Mouse (Mus musculus) liver, embryonic 15.5 days (tissue): ENCODE results near the gene Specc1. TPM values are rescaled to one million over a fixed set of nuclear protein-coding genes. Genes with fewer than 3 reads are reported as not detected.

ENCODE experiments used
- ATAC-seq: fragments of 200-750 bp; cut with Nextera tagmentation; 2 replicates; pipeline ENCODE4 v1.8.0; 2017; ENCODE audit warnings: moderate number of reproducible peaks, mild to moderate bottlenecking, moderate library complexity; ENCODE audit not compliant: insufficient read depth
- H3K27ac ChIP-seq: fragments of 300-500 bp; sonication (generic); replicated peaks from 2 replicates; pipeline ENCODE4 v1.5.1; 2015; ENCODE audit warnings: mild to moderate bottlenecking, inconsistent platforms
- H3K27me3 ChIP-seq: fragments of 300-500 bp; sonication (generic); 2 replicates; pipeline ENCODE4 v1.6.1; 2015; ENCODE audit warnings: mild to moderate bottlenecking, inconsistent platforms
- H3K36me3 ChIP-seq: fragments of 300-500 bp; sonication (generic); replicated peaks from 2 replicates; pipeline ENCODE4 v1.6.1; 2015; ENCODE audit warnings: moderate library complexity, mild to moderate bottlenecking, inconsistent platforms
- H3K4me1 ChIP-seq: fragments of 300-500 bp; sonication (generic); replicated peaks from 2 replicates; pipeline ENCODE4 v1.6.1; 2015; ENCODE audit warnings: inconsistent platforms
- H3K4me2 ChIP-seq: fragments of 300-500 bp; sonication (generic); 2 replicates; pipeline ENCODE4 v1.6.1; 2015; ENCODE audit warnings: moderate library complexity, mild to moderate bottlenecking, inconsistent platforms
- H3K4me3 ChIP-seq: fragments of 300-500 bp; sonication (generic); replicated peaks from 2 replicates; pipeline ENCODE4 v1.5.1; 2015; ENCODE audit warnings: mild to moderate bottlenecking, inconsistent platforms
- H3K9ac ChIP-seq: fragments of 300-500 bp; sonication (generic); 2 replicates; pipeline ENCODE4 v1.6.1; 2015; ENCODE audit warnings: moderate library complexity, mild to moderate bottlenecking, inconsistent platforms
- H3K9me3 ChIP-seq: fragments of 300-500 bp; sonication (generic); replicated peaks from 2 replicates; pipeline ENCODE4 v1.6.1; 2016; ENCODE audit warnings: inconsistent platforms
- WGBS: fragments of 180-500 bp; shearing (Covaris S2); methylation state at CpG from one replicate; pipeline ENCODE4 v1.1.7; 2015; ENCODE audit warnings: mixed read lengths; ENCODE audit not compliant: insufficient replicate concordance; 5-methylcytosine and 5-hydroxymethylcytosine counted together
- polyA plus RNA-seq: library from polyadenylated mRNA; unstranded; fragments of >200 nt; fragmentation: Nextera tagmentation; extraction: Ambion mirVana; gene quantifications from 2 replicates; pipeline ENCODE4 v1.2.1, GENCODE M21; 2015

Gene Specc1
- polyA plus RNA-seq, 1 experiment from 2014 or later = 54.4 TPM

DNA sequence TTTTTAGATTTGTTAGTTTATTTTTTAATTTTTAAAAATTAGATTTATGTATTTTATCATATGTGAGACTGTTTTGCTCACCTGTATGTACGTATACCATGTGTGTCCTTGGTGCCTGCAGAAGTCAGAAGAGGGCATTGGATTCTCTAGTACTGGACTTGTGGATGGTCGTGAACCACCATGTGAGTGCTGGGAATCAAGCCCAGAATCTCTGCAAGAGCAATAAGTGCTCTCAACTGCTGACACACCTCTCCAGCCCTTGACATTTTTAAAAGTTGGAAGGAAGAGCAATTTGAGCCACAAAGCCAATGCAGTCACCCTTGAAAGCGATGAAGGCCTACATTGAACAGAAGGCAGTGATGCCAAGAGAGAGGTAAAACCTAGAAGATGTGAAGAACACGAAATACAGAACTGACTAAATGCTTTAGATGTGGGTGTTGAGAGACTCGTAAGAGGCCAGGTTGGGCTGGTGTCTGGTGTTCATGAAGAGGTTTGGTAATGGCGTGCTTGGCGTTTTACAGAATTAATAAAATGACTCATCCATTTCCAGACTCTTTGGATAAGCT, 117.1 kb downstream of the Specc1 start:
- 89% methylated on average over 7 of the region's 7 CpGs for WGBS
- no peak for ATAC-seq
- 0 out of 2 replicates have a peak, but pooled peaks cover 8% of the 10 kb centered on the region for H3K27me3 ChIP-seq
- no peak overlapping the region for H3K4me2 ChIP-seq
- no peak overlapping the region for H3K4me3 ChIP-seq
- no peaks in the 10 kb centered on the region for H3K9me3 ChIP-seq
- no peak overlapping the region for H3K9ac ChIP-seq
- peaks cover 28% of the 10 kb centered on the region for H3K4me1 ChIP-seq
- no peak overlapping the region for H3K27ac ChIP-seq
- H3K36me3 ChIP-seq = 0 out of 2 replicates have a peak, but pooled peaks cover 3% of the 10 kb centered on the region

DNA sequence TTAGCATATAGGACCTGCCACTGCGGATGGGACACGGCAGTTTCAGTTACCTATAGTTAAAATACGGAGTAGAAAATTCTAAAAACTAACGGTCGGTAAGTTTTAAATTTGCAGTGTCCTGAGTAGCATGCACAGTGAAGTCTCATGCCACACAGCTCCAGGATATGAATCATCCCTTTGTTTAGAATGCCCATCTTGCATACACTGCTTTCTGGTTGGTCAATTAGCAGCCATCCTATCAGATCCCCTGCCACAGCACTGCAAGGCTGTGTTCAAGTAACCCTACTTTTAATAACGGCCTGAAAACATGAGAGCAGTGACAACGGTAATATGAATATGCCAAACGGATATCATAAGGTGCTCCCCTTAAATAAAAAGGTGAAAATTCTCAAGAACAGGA, 118.0 kb downstream of the Specc1 start:
- Histone ChIP-seq H3K27me3 (0 out of 2 replicates have a peak, but pooled peaks cover 9% of the 10 kb centered on the region), H3K9me3 (no peaks in the 10 kb centered on the region), H3K4me2 (no peak overlapping the region), H3K4me3 (no peak overlapping the region), H3K27ac (no peak overlapping the region), H3K36me3 (0 out of 2 replicates have a peak, but pooled peaks cover 3% of the 10 kb centered on the region), H3K9ac (no peak overlapping the region), H3K4me1 (peaks cover 26% of the 10 kb centered on the region)
- 84% methylated on average over 8 of the region's 8 CpGs for WGBS
- no peak for ATAC-seq

DNA sequence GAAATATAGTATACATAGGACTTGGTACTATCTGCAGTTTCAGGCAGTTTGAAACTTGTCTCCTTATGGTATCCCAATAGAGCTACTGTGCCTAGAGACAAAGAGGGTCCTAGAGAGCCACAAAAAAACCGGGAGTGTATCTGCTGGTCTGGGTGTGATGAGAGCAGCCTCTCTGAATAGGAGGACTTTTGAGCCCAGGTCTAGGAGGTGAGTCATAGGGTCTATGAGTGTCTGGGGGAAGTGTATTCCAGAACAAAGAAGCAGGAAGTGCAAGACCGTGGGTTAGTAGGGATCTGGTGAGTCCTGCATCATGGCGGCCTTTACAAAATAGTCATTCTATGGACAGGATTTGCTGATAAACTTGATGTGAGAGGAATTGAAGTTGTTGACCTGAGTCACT, 118.5 kb downstream of the Specc1 start:
- H3K4me3 ChIP-seq = no peak overlapping the region
- H3K27ac ChIP-seq = no peak overlapping the region
- 0 out of 2 replicates have a peak, but pooled peaks cover 9% of the 10 kb centered on the region for H3K27me3 ChIP-seq
- ATAC-seq = no peak
- 70% methylated on average over 3 of the region's 3 CpGs for WGBS
- H3K9me3 ChIP-seq = no peaks in the 10 kb centered on the region
- H3K4me1 ChIP-seq = peaks cover 26% of the 10 kb centered on the region
- H3K4me2 ChIP-seq = no peak overlapping the region
- H3K36me3 ChIP-seq = 0 out of 2 replicates have a peak, but pooled peaks cover 3% of the 10 kb centered on the region
- H3K9ac ChIP-seq = no peak overlapping the region

DNA sequence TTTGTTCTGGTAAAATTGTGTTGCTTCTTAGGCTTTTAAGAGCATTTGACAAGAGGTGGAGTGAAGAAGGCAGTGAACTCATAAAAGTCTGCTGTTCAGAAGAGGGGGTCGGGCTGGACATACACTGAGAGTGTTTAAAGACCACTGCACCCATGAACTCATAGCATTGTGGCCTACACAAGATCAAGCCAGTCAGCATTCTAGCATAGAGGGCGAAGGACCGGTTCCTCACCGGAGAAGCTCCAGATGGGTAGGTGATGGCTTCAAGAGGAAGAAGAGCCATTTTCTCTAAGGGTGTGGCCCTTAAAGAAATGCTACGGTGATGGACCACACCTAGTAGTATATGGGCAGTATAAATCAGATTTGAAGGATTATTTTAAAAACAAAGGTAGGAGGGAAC, 119.0 kb downstream of the Specc1 start:
- H3K9me3 ChIP-seq = no peaks in the 10 kb centered on the region
- WGBS = 84% methylated on average over 5 of the region's 5 CpGs

DNA sequence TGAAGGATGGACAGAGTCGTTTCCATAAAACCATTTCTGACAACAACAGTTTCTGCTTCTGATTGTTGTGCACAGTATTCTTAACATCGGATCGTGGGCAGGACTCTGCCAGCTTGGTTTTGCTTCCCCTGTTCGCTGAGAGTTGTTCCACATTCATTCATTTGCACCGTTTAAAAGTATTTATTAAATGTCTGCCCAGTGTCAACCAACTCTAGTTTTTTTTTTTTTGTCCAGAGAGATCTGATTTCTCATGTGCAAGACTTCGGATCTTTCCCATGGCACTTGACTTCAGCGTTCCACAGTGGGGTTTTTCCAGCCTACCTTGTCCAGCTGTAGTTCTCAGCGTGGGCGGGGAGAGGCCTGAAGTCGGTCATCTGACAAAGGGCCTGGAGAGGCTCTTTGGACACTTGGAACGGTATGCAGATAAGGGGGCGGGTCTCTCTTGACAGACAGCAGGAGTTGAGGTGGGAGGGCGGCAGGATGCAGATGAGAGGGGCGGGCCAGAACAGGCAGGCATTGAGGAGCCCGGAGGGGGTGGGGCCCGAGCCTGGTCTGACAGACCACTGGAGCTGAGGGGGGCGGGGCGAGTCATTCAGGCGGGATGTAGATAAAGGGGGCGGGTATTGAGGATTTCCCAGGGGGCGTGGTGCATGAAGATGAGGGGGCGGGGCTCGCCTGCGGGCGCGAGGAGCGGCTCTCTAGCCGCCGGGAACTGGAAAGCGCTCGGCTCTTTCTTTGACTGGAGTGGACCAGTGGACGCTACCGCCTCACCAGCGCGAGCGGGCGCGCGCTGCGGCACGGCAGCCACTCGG, 120.0 kb downstream of the Specc1 start:
- Histone ChIP-seq H3K9me3 (no peaks in the 10 kb centered on the region), H3K4me2 (peak overlapping the region; percentile 100), H3K27me3 (0 out of 2 replicates have a peak, but pooled peaks cover 9% of the 10 kb centered on the region), H3K9ac (peak overlapping the region; percentile 71), H3K36me3 (no peaks in the 10 kb centered on the region), H3K27ac (peak overlapping the region; percentile 77), H3K4me1 (peaks cover 26% of the 10 kb centered on the region), H3K4me3 (peak overlapping the region; percentile 71)
- peak; percentile 93 for ATAC-seq
- 7% methylated on average over 41 of the region's 42 CpGs for WGBS

More for the DNA sequence above, 119.0 kb downstream of the Specc1 start:
- H3K4me1 ChIP-seq = peaks cover 26% of the 10 kb centered on the region
- H3K27ac ChIP-seq = no peak overlapping the region
- H3K9ac ChIP-seq = no peak overlapping the region
- H3K4me2 ChIP-seq = no peak overlapping the region
- ATAC-seq = no peak
- H3K36me3 ChIP-seq = no peaks in the 10 kb centered on the region
- 0 out of 2 replicates have a peak, but pooled peaks cover 9% of the 10 kb centered on the region for H3K27me3 ChIP-seq
- H3K4me3 ChIP-seq = no peak overlapping the region

DNA sequence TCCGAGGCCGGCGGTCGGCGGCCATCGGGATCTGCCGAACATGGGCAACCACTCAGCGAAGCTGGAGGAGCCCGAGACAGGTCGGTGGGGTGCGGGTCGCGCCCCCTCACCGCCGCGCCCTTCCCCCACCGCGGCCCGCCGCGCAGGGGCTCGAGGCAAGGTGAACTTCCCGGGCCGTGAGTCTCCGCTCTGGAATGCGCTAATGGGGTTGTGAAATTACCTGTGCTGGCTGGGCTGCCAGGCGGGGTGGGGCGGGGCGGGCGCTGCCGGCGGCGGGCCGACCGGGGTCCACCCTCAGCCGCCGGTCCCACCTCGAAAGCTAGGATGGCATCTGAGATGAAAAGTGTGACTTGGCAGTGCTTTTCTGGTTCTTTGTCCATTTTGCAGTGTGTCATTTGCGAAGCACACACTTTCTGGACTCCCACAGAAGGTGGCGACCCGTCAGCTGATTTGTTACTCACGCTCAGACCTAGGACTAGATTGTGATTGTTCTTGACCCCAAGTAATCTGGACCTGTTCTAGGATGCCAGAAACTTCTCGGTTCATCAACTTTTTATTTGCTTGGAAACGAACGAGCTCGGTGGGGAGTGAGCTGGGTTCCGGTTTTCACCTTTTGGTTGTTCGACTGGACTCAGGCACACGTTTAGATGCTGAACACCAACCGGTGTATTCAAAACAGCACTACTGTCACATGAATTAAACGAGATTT, 120.7 kb downstream of the Specc1 start:
- 4% methylated on average over 51 of the region's 51 CpGs for WGBS
- peaks cover 26% of the 10 kb centered on the region for H3K4me1 ChIP-seq
- no peaks in the 10 kb centered on the region for H3K9me3 ChIP-seq
- H3K27ac ChIP-seq = peak overlapping the region; percentile 77
- peak overlapping the region; percentile 100 for H3K4me2 ChIP-seq
- H3K27me3 ChIP-seq = 0 out of 2 replicates have a peak, but pooled peaks cover 9% of the 10 kb centered on the region
- peak; percentile 69 for ATAC-seq
- H3K36me3 ChIP-seq = no peaks in the 10 kb centered on the region
- H3K9ac ChIP-seq = peak overlapping the region; percentile 71
- H3K4me3 ChIP-seq = peak overlapping the region; percentile 71

DNA sequence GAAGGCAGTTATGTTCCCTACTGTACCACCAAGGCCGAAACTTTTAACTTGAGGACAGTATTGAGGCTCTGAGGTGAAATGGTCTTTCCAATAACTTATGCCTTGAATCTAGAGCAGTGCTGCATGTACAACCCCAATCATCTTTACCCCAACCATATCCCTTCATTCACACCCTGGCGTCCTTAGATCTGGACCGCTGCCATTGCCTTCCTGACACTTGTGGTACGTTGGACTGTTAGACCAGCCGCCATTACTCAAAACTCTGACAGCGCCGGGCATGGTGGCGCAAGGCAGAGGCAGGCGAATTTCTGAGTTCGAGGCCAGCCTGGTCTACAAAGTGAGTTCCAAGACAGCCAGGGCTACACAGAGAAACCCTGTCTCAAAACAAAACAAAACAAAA, 121.8 kb downstream of the Specc1 start:
- no peaks in the 10 kb centered on the region for H3K36me3 ChIP-seq
- 0 out of 2 replicates have a peak, but pooled peaks cover 9% of the 10 kb centered on the region for H3K27me3 ChIP-seq
- H3K9me3 ChIP-seq = no peaks in the 10 kb centered on the region
- no peak overlapping the region for H3K9ac ChIP-seq
- no peak overlapping the region for H3K27ac ChIP-seq
- 91% methylated on average over 10 of the region's 10 CpGs for WGBS
- peaks cover 26% of the 10 kb centered on the region for H3K4me1 ChIP-seq
- no peak overlapping the region for H3K4me3 ChIP-seq
- no peak overlapping the region for H3K4me2 ChIP-seq
- ATAC-seq = no peak

DNA sequence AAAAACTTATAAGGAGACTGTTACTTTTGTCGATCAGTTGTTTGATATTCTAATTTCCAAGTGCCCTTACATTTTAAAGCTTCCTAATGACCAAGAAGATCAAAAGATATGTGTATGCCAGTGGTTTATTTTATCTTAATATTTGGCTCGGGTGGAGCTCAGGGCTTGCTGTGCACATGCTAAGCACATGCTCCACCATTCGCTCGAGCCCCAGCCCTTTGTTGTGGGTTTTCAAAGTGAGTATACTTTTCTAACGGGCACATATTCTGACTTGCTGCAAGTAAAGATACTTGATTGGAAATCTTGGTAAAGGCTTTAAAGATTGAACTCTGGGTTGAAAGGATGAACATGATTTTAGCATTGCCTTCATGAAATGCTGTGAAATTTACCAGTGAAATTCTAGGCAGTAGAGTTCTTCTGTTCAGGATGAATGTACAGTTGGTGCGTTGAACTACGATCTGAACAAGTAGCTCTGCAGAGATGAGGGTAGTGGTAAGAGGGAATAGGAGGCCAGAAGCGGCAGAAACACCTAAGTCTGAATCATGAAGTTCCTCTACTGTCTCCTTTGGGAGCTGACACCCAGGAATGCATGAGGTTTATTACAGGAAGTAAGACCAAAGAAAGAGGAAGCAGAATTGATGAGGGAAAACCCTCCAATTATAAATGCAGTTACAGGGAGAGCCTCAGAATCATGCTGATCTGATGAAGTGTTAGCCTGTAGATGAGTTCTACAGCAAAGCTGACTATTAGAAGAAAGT, 122.7 kb downstream of the Specc1 start:
- H3K4me3 ChIP-seq = no peak overlapping the region
- H3K27ac ChIP-seq = no peak overlapping the region
- WGBS = 64% methylated on average over 8 of the region's 8 CpGs
- 0 out of 2 replicates have a peak, but pooled peaks cover 9% of the 10 kb centered on the region for H3K27me3 ChIP-seq
- no peaks in the 10 kb centered on the region for H3K9me3 ChIP-seq
- peaks cover 26% of the 10 kb centered on the region for H3K4me1 ChIP-seq
- H3K36me3 ChIP-seq = no peaks in the 10 kb centered on the region
- H3K4me2 ChIP-seq = no peak overlapping the region
- H3K9ac ChIP-seq = no peak overlapping the region
- ATAC-seq = no peak

DNA sequence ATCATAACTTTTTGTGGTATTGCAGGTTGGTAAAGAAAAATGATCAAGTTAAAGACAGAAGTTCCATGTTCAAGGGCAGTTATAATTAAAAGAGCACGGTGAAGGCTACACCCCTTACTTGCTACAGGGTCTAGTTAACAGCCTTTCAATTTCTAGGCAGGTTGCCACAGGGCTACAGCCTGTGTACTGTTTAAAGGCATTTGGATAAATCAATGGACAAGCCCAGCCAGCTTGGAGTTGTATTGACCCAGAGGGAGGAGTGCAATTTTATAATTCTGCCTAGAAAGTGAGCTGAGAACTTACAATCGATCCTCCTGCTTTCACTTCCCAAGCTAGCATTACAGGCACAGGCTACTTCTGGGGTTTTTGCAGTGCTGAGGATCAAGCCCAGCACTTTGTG, 123.9 kb downstream of the Specc1 start:
- H3K27ac ChIP-seq = no peak overlapping the region
- WGBS = 73% methylated on average over 2 of the region's 2 CpGs
- no peak for ATAC-seq
- no peak overlapping the region for H3K9ac ChIP-seq
- H3K4me1 ChIP-seq = peaks cover 25% of the 10 kb centered on the region
- no peak overlapping the region for H3K4me3 ChIP-seq
- H3K9me3 ChIP-seq = no peaks in the 10 kb centered on the region
- H3K27me3 ChIP-seq = 0 out of 2 replicates have a peak, but pooled peaks cover 9% of the 10 kb centered on the region
- no peak overlapping the region for H3K4me2 ChIP-seq
- H3K36me3 ChIP-seq = no peaks in the 10 kb centered on the region

DNA sequence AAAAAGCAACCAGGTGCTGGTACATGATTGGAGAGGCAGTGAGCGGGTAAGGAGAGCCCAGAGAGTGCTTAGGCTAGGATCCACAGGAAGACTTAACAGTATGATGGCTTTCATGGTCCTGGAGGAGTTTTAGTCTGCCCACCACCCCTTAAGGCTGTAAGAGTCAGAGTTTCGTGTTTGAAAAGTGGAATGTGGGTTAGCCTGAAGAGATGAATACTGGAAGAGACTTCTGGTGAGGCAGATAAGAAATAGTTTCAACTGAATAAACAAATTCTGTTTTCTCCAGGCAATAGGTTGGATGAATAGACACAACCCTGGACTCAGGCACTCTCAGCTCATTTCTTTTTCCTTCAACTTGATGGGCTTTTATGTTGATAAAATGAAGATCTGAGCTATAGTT, 130.1 kb downstream of the Specc1 start:
- Histone ChIP-seq H3K27ac (no peak overlapping the region), H3K9me3 (no peaks in the 10 kb centered on the region), H3K4me2 (no peak overlapping the region), H3K9ac (no peak overlapping the region), H3K4me1 (peaks cover 12% of the 10 kb centered on the region; the same call in 1 of the 2 replicates), H3K27me3 (no peaks in the 10 kb centered on the region), H3K4me3 (no peak overlapping the region), H3K36me3 (no peaks in the 10 kb centered on the region)
- 41% methylated on average over 2 of the region's 2 CpGs for WGBS
- ATAC-seq = 0 out of 2 replicates have a peak, but pooled peaks have one; percentile 40
